Mouse (Mus musculus): ENCODE data around the gene Bod1. TPM values are rescaled to one million over a fixed set of nuclear protein-coding genes. Genes with fewer than 3 reads are reported as not detected.

Bod1 gene
- polyA plus RNA-seq, 1 experiment: 18.0 TPM

DNA sequence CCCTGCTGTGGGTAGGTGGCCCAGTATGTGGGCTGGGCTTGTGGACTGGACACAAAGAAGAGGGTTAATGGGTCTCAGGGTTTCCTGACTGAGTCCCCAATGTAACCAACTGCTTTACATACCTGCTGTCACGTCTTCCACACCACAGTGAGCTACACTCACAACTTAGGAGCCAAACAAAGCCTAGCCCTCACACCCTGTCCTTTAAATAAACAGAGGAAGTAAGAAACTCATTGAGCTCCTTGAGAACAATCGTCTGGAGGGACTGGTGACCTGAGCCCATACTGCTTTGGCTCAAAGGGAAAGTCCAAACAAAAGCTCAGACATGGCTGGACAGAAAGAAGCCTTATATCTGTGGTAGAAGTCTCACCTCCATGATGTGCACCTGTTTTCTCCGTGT lies 27.8 kb upstream of the Bod1 start:
- no peak for TF ChIP-seq CTCF (IDR thresholded peaks at IDR 0.05; ENCODE audit: control insufficient read depth, insufficient read depth, low read length)
- TF ChIP-seq POLR2A (IDR thresholded peaks at IDR 0.05; ENCODE audit: borderline replicate concordance, control insufficient read depth, low read depth, low read length): no peak
- Histone ChIP-seq H3K4me1 (ENCODE audit: control insufficient read depth, insufficient read depth, low read length) (no peaks in the 10 kb centered on the region), H3K27ac (ENCODE audit: control insufficient read depth, insufficient read depth, low read depth, low read length, poor library complexity) (no peak overlapping the region), H3K4me3 (replicated peaks; ENCODE audit: control insufficient read depth, low read depth, low read length) (no peak overlapping the region)
- WGBS: 67% methylated on average over 3 of the region's 3 CpGs

DNA sequence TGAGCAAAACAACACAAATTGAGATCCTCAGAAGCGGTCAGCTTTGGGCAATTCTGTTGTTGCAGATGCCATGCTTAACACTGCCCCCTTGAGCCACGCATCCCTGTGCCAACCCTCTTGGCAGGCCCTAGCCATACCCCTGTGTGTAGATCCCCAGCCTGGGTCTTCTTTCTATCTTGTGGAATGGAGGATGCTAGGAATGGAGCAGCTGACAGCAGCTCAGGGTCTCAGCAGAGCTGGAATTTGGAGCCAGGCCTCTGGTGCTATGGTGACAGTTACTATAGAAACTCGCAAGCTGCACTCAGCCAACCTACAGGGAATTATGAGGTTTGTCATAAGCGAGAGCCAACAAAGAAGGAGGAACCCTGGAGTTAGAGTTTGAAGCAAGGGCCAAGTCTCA lies 23.1 kb upstream of the Bod1 start:
- Histone ChIP-seq H3K4me3 (replicated peaks; ENCODE audit: control insufficient read depth, low read depth, low read length) (no peak overlapping the region), H3K4me1 (ENCODE audit: control insufficient read depth, insufficient read depth, low read length) (no peaks in the 10 kb centered on the region; the same call in 1 of the 2 replicates), H3K27ac (ENCODE audit: control insufficient read depth, insufficient read depth, low read depth, low read length, poor library complexity) (no peak overlapping the region)
- WGBS: 79% methylated on average over 4 of the region's 4 CpGs
- TF ChIP-seq POLR2A (IDR thresholded peaks at IDR 0.05; ENCODE audit: borderline replicate concordance, control insufficient read depth, low read depth, low read length) (no peak), CTCF (IDR thresholded peaks at IDR 0.05; ENCODE audit: control insufficient read depth, insufficient read depth, low read length) (no peak)

DNA sequence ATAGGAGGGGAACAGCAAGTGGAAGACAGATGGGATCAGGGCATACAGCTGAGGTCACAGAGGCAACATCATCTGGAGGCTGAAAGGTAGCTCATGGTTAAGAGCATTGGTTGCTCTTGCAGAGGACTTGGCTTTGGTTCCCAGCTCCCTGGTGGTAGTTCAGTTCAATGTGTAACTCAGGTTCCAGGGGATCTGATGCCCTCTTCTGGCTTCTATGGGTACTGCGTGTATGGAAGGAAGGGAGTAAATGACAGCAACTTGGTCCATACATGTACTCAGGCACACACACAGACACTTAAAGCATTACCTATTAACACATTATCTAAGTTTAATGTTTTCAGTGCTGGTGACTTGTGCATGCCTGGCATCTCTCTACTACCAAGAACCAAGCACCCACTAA lies 22.4 kb upstream of the Bod1 start:
- H3K4me1 ChIP-seq (ENCODE audit: control insufficient read depth, insufficient read depth, low read length): no peaks in the 10 kb centered on the region; the same call in 1 of the 2 replicates
- 80% methylated on average over 1 of the region's 1 CpGs for WGBS
- no peak for TF ChIP-seq POLR2A (IDR thresholded peaks at IDR 0.05; ENCODE audit: borderline replicate concordance, control insufficient read depth, low read depth, low read length)
- TF ChIP-seq CTCF (IDR thresholded peaks at IDR 0.05; ENCODE audit: control insufficient read depth, insufficient read depth, low read length): peak; percentile 26; the same call in 1 of the 2 replicates
- no peak overlapping the region for H3K4me3 ChIP-seq (replicated peaks; ENCODE audit: control insufficient read depth, low read depth, low read length)
- H3K27ac ChIP-seq (ENCODE audit: control insufficient read depth, insufficient read depth, low read depth, low read length, poor library complexity): no peak overlapping the region

DNA sequence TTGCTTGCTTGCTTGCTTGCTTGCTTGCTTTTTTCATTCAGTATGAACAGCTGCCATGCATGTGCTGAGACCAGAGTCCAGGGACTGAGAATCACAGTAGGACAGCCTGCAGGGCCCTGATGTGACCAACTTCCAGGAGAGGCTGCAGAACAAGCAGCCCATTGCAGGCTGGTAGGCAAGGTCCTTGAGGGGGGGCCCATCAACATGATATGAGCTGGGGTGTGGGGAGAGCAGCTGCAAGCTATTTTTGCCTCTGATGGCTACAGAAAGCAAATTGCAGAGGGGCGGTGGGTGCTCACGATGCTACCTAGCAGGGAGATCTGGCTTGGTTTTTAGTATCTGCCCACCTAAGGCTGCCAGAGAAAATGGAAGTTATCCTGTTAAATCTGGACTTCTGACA lies 21.6 kb upstream of the Bod1 start:
- H3K4me3 ChIP-seq (replicated peaks; ENCODE audit: control insufficient read depth, low read depth, low read length): no peak overlapping the region
- TF ChIP-seq CTCF (IDR thresholded peaks at IDR 0.05; ENCODE audit: control insufficient read depth, insufficient read depth, low read length) (no peak), POLR2A (IDR thresholded peaks at IDR 0.05; ENCODE audit: borderline replicate concordance, control insufficient read depth, low read depth, low read length) (no peak)
- no peak overlapping the region for H3K27ac ChIP-seq (ENCODE audit: control insufficient read depth, insufficient read depth, low read depth, low read length, poor library complexity)
- H3K4me1 ChIP-seq (ENCODE audit: control insufficient read depth, insufficient read depth, low read length): no peaks in the 10 kb centered on the region; the same call in 1 of the 2 replicates
- WGBS: 85% methylated on average over 2 of the region's 2 CpGs

DNA sequence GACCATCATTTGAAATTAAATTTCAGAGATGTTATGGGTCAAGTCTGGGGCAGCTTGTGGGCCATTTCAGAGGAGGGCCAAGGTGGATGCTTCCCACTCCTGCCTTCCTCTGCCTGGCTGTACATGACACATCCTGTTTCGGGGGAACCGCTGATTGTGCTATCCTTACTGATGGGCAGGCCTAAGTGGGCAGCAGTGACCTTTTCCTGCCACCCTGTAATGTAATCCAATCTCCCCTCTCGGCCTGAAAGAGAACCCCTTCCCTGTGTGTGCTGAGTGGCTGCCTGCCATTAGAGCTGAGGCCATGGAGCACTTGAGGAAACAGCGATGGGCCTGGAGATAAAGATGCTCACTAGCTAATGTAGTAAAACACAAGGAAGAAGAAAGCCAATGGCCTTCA lies 17.3 kb upstream of the Bod1 start:
- no peak for TF ChIP-seq CTCF (IDR thresholded peaks at IDR 0.05; ENCODE audit: control insufficient read depth, insufficient read depth, low read length)
- TF ChIP-seq POLR2A (IDR thresholded peaks at IDR 0.05; ENCODE audit: borderline replicate concordance, control insufficient read depth, low read depth, low read length): no peak
- no peaks in the 10 kb centered on the region; the same call in 1 of the 2 replicates for H3K4me1 ChIP-seq (ENCODE audit: control insufficient read depth, insufficient read depth, low read length)
- H3K4me3 ChIP-seq (replicated peaks; ENCODE audit: control insufficient read depth, low read depth, low read length): no peak overlapping the region
- 79% methylated on average over 4 of the region's 4 CpGs for WGBS
- H3K27ac ChIP-seq (ENCODE audit: control insufficient read depth, insufficient read depth, low read depth, low read length, poor library complexity): no peak overlapping the region

DNA sequence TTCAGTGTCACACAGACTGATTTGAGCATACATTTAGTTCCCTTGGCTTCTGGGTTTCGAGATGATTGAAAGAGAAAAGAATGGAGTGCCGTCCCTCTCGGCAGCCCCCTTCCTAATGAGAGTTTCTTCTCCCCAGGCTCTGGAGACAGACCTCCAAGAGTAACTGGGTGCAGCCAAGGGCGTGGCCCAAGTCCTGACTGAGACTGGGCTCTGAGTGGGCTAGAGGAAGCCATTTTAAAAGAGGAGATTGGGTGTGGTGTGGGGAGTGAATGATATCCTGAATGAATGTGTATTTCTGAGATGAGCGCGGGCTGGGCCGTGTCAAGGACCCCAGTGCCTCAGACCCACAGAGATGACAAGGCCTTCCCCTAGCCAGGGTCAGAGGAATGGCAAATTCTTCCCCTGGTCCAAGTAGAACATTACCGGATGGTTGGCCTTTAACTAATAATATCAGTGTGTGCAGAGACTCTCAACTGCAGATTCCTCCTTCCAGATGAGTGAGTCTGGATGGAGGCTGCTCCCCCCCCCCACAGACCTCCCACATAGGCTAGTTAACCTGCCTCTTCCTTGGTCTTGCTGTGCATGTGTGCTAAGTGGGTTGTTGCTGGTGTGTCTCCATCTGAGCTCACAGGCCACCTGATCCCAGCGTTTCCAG lies 13.4 kb upstream of the Bod1 start:
- Histone ChIP-seq H3K27ac (ENCODE audit: control insufficient read depth, insufficient read depth, low read depth, low read length, poor library complexity) (no peak overlapping the region), H3K4me1 (ENCODE audit: control insufficient read depth, insufficient read depth, low read length) (peaks cover 2% of the 10 kb centered on the region; the same call in 1 of the 2 replicates), H3K4me3 (replicated peaks; ENCODE audit: control insufficient read depth, low read depth, low read length) (peak overlapping the region; percentile 24)
- no peak for TF ChIP-seq POLR2A (IDR thresholded peaks at IDR 0.05; ENCODE audit: borderline replicate concordance, control insufficient read depth, low read depth, low read length)
- TF ChIP-seq CTCF (IDR thresholded peaks at IDR 0.05; ENCODE audit: control insufficient read depth, insufficient read depth, low read length): no peak
- 87% methylated on average over 9 of the region's 9 CpGs for WGBS

DNA sequence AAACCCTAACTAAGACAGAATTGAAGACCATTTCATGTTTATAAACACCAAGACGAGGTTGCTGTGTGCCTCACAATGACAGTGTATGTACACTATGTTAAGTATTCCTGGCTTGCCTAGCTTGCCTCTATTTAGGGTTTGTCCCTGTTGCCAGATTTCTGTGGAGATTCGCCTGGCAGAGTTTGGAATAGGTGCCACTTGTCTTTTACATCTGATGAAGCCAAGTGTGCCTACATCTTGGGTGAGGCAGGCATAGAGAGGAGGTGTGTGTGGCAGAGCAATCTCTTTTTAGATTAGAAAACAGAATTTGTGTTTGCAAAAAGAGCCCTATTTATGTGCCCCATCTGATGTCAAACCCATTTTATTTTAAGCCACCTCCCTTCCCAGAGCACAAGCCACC lies 12.4 kb upstream of the Bod1 start:
- 71% methylated on average over 2 of the region's 2 CpGs for WGBS
- TF ChIP-seq POLR2A (IDR thresholded peaks at IDR 0.05; ENCODE audit: borderline replicate concordance, control insufficient read depth, low read depth, low read length) (no peak), CTCF (IDR thresholded peaks at IDR 0.05; ENCODE audit: control insufficient read depth, insufficient read depth, low read length) (no peak)
- H3K4me3 ChIP-seq (replicated peaks; ENCODE audit: control insufficient read depth, low read depth, low read length): peak overlapping the region; percentile 31
- H3K27ac ChIP-seq (ENCODE audit: control insufficient read depth, insufficient read depth, low read depth, low read length, poor library complexity): no peak overlapping the region
- H3K4me1 ChIP-seq (ENCODE audit: control insufficient read depth, insufficient read depth, low read length): peaks cover 2% of the 10 kb centered on the region; the same call in 1 of the 2 replicates

DNA sequence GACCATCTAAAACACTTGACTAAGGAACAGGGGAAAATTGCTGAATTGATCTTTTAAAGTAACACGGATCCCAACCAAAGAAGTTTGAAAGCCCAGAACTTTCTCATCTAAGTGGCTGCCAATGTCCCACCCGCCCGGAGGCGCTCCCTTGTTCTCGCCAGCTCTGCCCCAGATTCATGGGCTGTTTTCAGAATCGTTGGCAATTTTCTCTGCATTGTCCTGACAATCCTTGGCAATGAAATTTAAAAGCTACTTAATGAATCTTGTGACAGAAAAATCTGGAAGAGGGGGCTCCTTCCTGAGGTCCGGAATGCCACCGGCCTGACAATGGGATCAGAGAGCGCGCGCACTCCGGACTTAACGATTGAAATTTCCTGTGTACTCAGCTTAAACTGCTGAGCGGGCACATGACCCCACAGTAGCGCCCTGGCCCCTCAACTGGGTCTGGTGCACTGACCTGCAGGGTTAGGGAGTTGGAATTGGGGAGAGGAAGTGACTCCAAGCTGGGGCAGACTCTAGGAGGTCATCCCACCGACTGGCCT lies 8.2 kb upstream of the Bod1 start:
- Histone ChIP-seq H3K4me3 (replicated peaks; ENCODE audit: control insufficient read depth, low read depth, low read length) (no peak overlapping the region), H3K27ac (ENCODE audit: control insufficient read depth, insufficient read depth, low read depth, low read length, poor library complexity) (no peak overlapping the region), H3K4me1 (ENCODE audit: control insufficient read depth, insufficient read depth, low read length) (peaks cover 2% of the 10 kb centered on the region; the same call in 1 of the 2 replicates)
- WGBS: 82% methylated on average over 16 of the region's 16 CpGs
- no peak for TF ChIP-seq CTCF (IDR thresholded peaks at IDR 0.05; ENCODE audit: control insufficient read depth, insufficient read depth, low read length)
- TF ChIP-seq POLR2A (IDR thresholded peaks at IDR 0.05; ENCODE audit: borderline replicate concordance, control insufficient read depth, low read depth, low read length): no peak
